Mouse (Mus musculus) heart, embryonic 11.5 days (tissue): Measurements from ENCODE around the gene Psmb3. TPM values are rescaled to one million over a fixed set of nuclear protein-coding genes. Genes with fewer than 3 reads are reported as not detected.
A peak's percentile ranks its signal among the peaks of the same experiment; 100 is the strongest.
"Not testable (repeated sequence)": the region's sequence is repeated elsewhere in the genome, so short reads cannot be mapped to it uniquely, and the experiment has no call there.

Experiments
- ATAC-seq: fragments of 200-750 bp; cut with Nextera tagmentation; replicated peaks from 2 replicates; pipeline ENCODE4 v1.8.0; 2017; ENCODE audit warnings: moderate library complexity; ENCODE audit not compliant: insufficient number of reproducible peaks, low FRiP score, low TSS enrichment
- H3K27ac ChIP-seq: fragments of 300-500 bp; sonication (generic); 2 replicates; pipeline ENCODE4 v1.5.1; 2014; ENCODE audit warnings: mild to moderate bottlenecking, low read depth, low read length
- H3K27me3 ChIP-seq: fragments of 300-500 bp; sonication (generic); 2 replicates; pipeline ENCODE4 v1.6.1; 2014; ENCODE audit warnings: mild to moderate bottlenecking, low read length, mixed read lengths; ENCODE audit not compliant: control insufficient read depth, insufficient read depth
- H3K36me3 ChIP-seq: fragments of 300-500 bp; sonication (generic); 2 replicates; pipeline ENCODE4 v1.6.1; 2014; ENCODE audit warnings: mild to moderate bottlenecking, low read length, moderate library complexity, mixed read lengths; ENCODE audit not compliant: control insufficient read depth, insufficient read depth
- H3K4me1 ChIP-seq: fragments of 300-500 bp; sonication (generic); 2 replicates; pipeline ENCODE4 v1.6.1; 2014; ENCODE audit warnings: low read length; ENCODE audit not compliant: control insufficient read depth, insufficient read depth
- H3K4me2 ChIP-seq: fragments of 300-500 bp; sonication (generic); 2 replicates; pipeline ENCODE4 v1.6.1; 2014; ENCODE audit warnings: mild to moderate bottlenecking, moderate library complexity
- H3K4me3 ChIP-seq: fragments of 300-500 bp; sonication (generic); 2 replicates; pipeline ENCODE4 v1.5.1; 2014; ENCODE audit warnings: low read depth, low read length
- H3K9ac ChIP-seq: fragments of 300-500 bp; sonication (generic); 2 replicates; pipeline ENCODE4 v1.6.1; 2014; ENCODE audit warnings: mild to moderate bottlenecking, low read depth, low read length, moderate library complexity
- H3K9me3 ChIP-seq: fragments of 300-500 bp; sonication (generic); replicated peaks from 2 replicates; pipeline ENCODE4 v1.6.1; 2016; ENCODE audit warnings: low read length; ENCODE audit not compliant: control insufficient read depth
- WGBS: fragments of 180-500 bp; shearing (Covaris S2); extraction: QIAGEN DNeasy Blood & Tissue Kit; methylation state at CpG from one replicate; pipeline ENCODE4 v1.1.7; 2014; ENCODE audit not compliant: insufficient replicate concordance; 5-methylcytosine and 5-hydroxymethylcytosine counted together
- polyA plus RNA-seq: library from polyadenylated mRNA; unstranded; fragments of >200 nt; fragmentation: Nextera tagmentation; extraction: Ambion mirVana; gene quantifications from 2 replicates; pipeline ENCODE4 v1.2.1, GENCODE M21; 2014

The Psmb3 gene
- 416 and 447 TPM in 2 replicates for polyA plus RNA-seq

GRCm38 (mm10) chr11:97703039-97703826 lies at the start of gene Psmb3:
Gene Psmb3 (plus strand): TSS chr11:97703399.
- no peaks in the 10 kb centered on the region for H3K9me3 ChIP-seq
- H3K4me2 ChIP-seq, result peak within 1 kb of the TSS; percentile 98
- peak within 1 kb of the TSS; percentile 91 for H3K9ac ChIP-seq
- H3K27ac ChIP-seq, result peak within 1 kb of the TSS; percentile 74
- ATAC-seq, result peak; percentile 85
- peak within 1 kb of the TSS; percentile 94 for H3K4me3 ChIP-seq
- peaks cover 15% of the 10 kb centered on the region for H3K36me3 ChIP-seq
- WGBS, result under 1% methylated on average over 35 of the region's 35 CpGs
- H3K27me3 ChIP-seq, result no peaks in the 10 kb centered on the region
- H3K4me1 ChIP-seq, result peaks cover 20% of the 10 kb centered on the region

GRCm38 (mm10) chr11:97654210-97654609 lies 49.0 kb upstream of the Psmb3 start:
- Histone ChIP-seq H3K27ac (no peak overlapping the region), H3K4me1 (peaks cover 21% of the 10 kb centered on the region), H3K27me3 (no peaks in the 10 kb centered on the region), H3K4me2 (no peak overlapping the region), H3K9me3 (no peaks in the 10 kb centered on the region), H3K36me3 (no peaks in the 10 kb centered on the region), H3K9ac (no peak overlapping the region), H3K4me3 (no peak overlapping the region)
- no peak for ATAC-seq
- WGBS, result 89% methylated on average over 2 of the region's 2 CpGs

GRCm38 (mm10) chr11:97656269-97656971 lies 46.8 kb upstream of the Psmb3 start:
- no peak for ATAC-seq
- no peaks in the 10 kb centered on the region for H3K36me3 ChIP-seq
- no peak overlapping the region for H3K4me3 ChIP-seq
- WGBS, result 69% methylated on average over 14 of the region's 14 CpGs
- no peak overlapping the region for H3K27ac ChIP-seq
- no peaks in the 10 kb centered on the region; the same call in 1 of the 2 replicates for H3K27me3 ChIP-seq
- no peak overlapping the region for H3K9ac ChIP-seq
- H3K4me1 ChIP-seq, result peaks cover 36% of the 10 kb centered on the region
- H3K4me2 ChIP-seq, result no peak overlapping the region
- no peaks in the 10 kb centered on the region for H3K9me3 ChIP-seq

GRCm38 (mm10) chr11:97657184-97657945 lies 45.8 kb upstream of the Psmb3 start:
- no peak overlapping the region for H3K4me3 ChIP-seq
- H3K27ac ChIP-seq, result peak overlapping the region; percentile 35
- no peak for ATAC-seq
- 45% methylated on average over 3 of the region's 6 CpGs for WGBS
- peaks cover 45% of the 10 kb centered on the region for H3K4me1 ChIP-seq
- no peaks in the 10 kb centered on the region for H3K36me3 ChIP-seq
- H3K4me2 ChIP-seq, result no peak overlapping the region; the same call in 1 of the 2 replicates
- peaks cover 7% of the 10 kb centered on the region for H3K27me3 ChIP-seq
- no peak overlapping the region for H3K9ac ChIP-seq
- H3K9me3 ChIP-seq, result no peaks in the 10 kb centered on the region

- WGBS, result 80% methylated on average over 6 of the region's 6 CpGs
Measured at GRCm38 (mm10) chr11:97657967-97658366, 45.2 kb upstream of the Psmb3 start.

GRCm38 (mm10) chr11:97658751-97659266 lies 44.4 kb upstream of the Psmb3 start:
- ATAC-seq, result no peak
- Histone ChIP-seq H3K27me3 (peaks cover 8% of the 10 kb centered on the region), H3K4me3 (no peak overlapping the region), H3K9me3 (no peaks in the 10 kb centered on the region), H3K27ac (no peak overlapping the region), H3K4me1 (peaks cover 48% of the 10 kb centered on the region), H3K4me2 (peak overlapping the region; percentile 86), H3K9ac (no peak overlapping the region), H3K36me3 (no peaks in the 10 kb centered on the region)
- 21% methylated on average over 11 of the region's 11 CpGs for WGBS

More at GRCm38 (mm10) chr11:97657967-97658366, 45.2 kb upstream of the Psmb3 start:
- not testable (repeated sequence) for H3K36me3 ChIP-seq, H3K9ac ChIP-seq, H3K9me3 ChIP-seq, H3K27ac ChIP-seq, H3K27me3 ChIP-seq, H3K4me3 ChIP-seq, ATAC-seq, H3K4me2 ChIP-seq
- peaks cover 48% of the 10 kb centered on the region for H3K4me1 ChIP-seq

- no peak for ATAC-seq
- H3K4me1 ChIP-seq, result peaks cover 48% of the 10 kb centered on the region
Measured at GRCm38 (mm10) chr11:97659267-97659989, 43.8 kb upstream of the Psmb3 start.

More at GRCm38 (mm10) chr11:97659267-97659989, 43.8 kb upstream of the Psmb3 start:
- peak overlapping the region; percentile 85 for H3K27ac ChIP-seq
- H3K4me2 ChIP-seq, result peak overlapping the region; percentile 86
- peak overlapping the region; percentile 82 for H3K4me3 ChIP-seq
- no peaks in the 10 kb centered on the region for H3K36me3 ChIP-seq
- H3K9me3 ChIP-seq, result no peaks in the 10 kb centered on the region
- H3K9ac ChIP-seq, result peak overlapping the region; percentile 93
- H3K27me3 ChIP-seq, result peaks cover 8% of the 10 kb centered on the region
- WGBS, result 8% methylated on average over 13 of the region's 13 CpGs
